Mouse (Mus musculus) brain, adult 2 months (tissue): ENCODE measurements around the gene Prex1.
A peak's percentile ranks its signal among the peaks of the same experiment; 100 is the strongest.

Experiments
- DNase-seq: peaks from one replicate; pipeline ENCODE4 v3.0.0; 2011; ENCODE audit warnings: low read depth, low spot score

Gene Prex1

GRCm38 (mm10) chr2:166636867-166637672 lies 76.6 kb downstream of the Prex1 start:
- peak; percentile 94 for DNase-seq

- peak; percentile 83 for DNase-seq
Measured at GRCm38 (mm10) chr2:166635521-166635920, 78.1 kb downstream of the Prex1 start.

- DNase-seq: peak; percentile 92
Measured at GRCm38 (mm10) chr2:166632571-166633361, 80.9 kb downstream of the Prex1 start.

GRCm38 (mm10) chr2:166631621-166632171 lies 81.9 kb downstream of the Prex1 start:
- DNase-seq: no peak

GRCm38 (mm10) chr2:166631189-166631588 lies 82.4 kb downstream of the Prex1 start:
- DNase-seq: no peak

- DNase-seq: peak; percentile 73
Measured at GRCm38 (mm10) chr2:166629941-166630674, 83.5 kb downstream of the Prex1 start.

- DNase-seq: no peak
Measured at GRCm38 (mm10) chr2:166627578-166627977, 86.1 kb downstream of the Prex1 start.

- no peak for DNase-seq
Measured at GRCm38 (mm10) chr2:166625219-166625618, 88.4 kb downstream of the Prex1 start.

GRCm38 (mm10) chr2:166623081-166623567 lies 90.5 kb downstream of the Prex1 start:
- peak; percentile 67 for DNase-seq

GRCm38 (mm10) chr2:166622590-166622989 lies 91.0 kb downstream of the Prex1 start:
- no peak for DNase-seq

- no peak for DNase-seq
Measured at GRCm38 (mm10) chr2:166622079-166622478, 91.6 kb downstream of the Prex1 start.

GRCm38 (mm10) chr2:166620529-166621466 lies 92.8 kb downstream of the Prex1 start:
- DNase-seq: no peak

- no peak for DNase-seq
Measured at GRCm38 (mm10) chr2:166619906-166620490, 93.6 kb downstream of the Prex1 start.

GRCm38 (mm10) chr2:166619270-166619669 lies 94.4 kb downstream of the Prex1 start:
- DNase-seq: no peak

- DNase-seq: no peak
Measured at GRCm38 (mm10) chr2:166617706-166618105, 95.9 kb downstream of the Prex1 start.

- DNase-seq: no peak
Measured at GRCm38 (mm10) chr2:166615338-166616075, 98.1 kb downstream of the Prex1 start.

- DNase-seq: no peak
Measured at GRCm38 (mm10) chr2:166610271-166610670, 103.4 kb downstream of the Prex1 start.

GRCm38 (mm10) chr2:166608509-166608908 lies 105.1 kb downstream of the Prex1 start:
- no peak for DNase-seq
